Mouse (Mus musculus): Measurements from ENCODE around the gene Pabpn1. TPM values are rescaled to one million over a fixed set of nuclear protein-coding genes. Genes with fewer than 3 reads are reported as not detected.
"Not testable (repeated sequence)": the region's sequence is repeated elsewhere in the genome, so short reads cannot be mapped to it uniquely, and the experiment has no call there.

Gene Pabpn1
- polyA plus RNA-seq, 1 experiment from 2014 or later, result 163 TPM

GRCm38 (mm10) chr14:54947008-54947407 is 54.7 kb downstream of the Pabpn1 start:
- WGBS, result 86% methylated on average over 6 of the region's 11 CpGs
- not testable (repeated sequence) for H3K27ac ChIP-seq (ENCODE audit: low read length); H3K27me3 ChIP-seq (ENCODE audit: control insufficient read depth, insufficient read depth, low read depth, low read length); H3K9ac ChIP-seq (ENCODE audit: low read depth, low read length); H3K4me1 ChIP-seq (ENCODE audit: control insufficient read depth, insufficient read depth, low read length); H3K4me2 ChIP-seq (ENCODE audit: low read length); H3K9me3 ChIP-seq (replicated peaks; ENCODE audit: control insufficient read depth, low read length, poor library complexity, severe bottlenecking); ATAC-seq; H3K4me3 ChIP-seq (ENCODE audit: low read depth, low read length); H3K36me3 ChIP-seq (ENCODE audit: control insufficient read depth, insufficient read depth, low read length)

Other genes with a start within 250 kb of the Pabpn1 start
- gene 1700123O20Rik, start 206.3 kb upstream of the Pabpn1 start, polyA plus RNA-seq (2015; fragmentation: Nextera tagmentation; extraction: Ambion mirVana), result 58.9 and 63.9 TPM in 2 replicates
- gene Acin1, start 205.6 kb upstream of the Pabpn1 start, polyA plus RNA-seq (2015; fragmentation: Nextera tagmentation; extraction: Ambion mirVana), result 108 and 123 TPM in 2 replicates
- gene Gm29776, start 193.7 kb upstream of the Pabpn1 start, polyA plus RNA-seq (2015; fragmentation: Nextera tagmentation; extraction: Ambion mirVana), result 0.15 and 0.29 TPM in 2 replicates
- not detected in 2 replicates for gene Cebpe, start 180.3 kb upstream of the Pabpn1 start, polyA plus RNA-seq (2015; fragmentation: Nextera tagmentation; extraction: Ambion mirVana)
- 8.8 and 12.0 TPM in 2 replicates for gene Slc7a8, start 110.6 kb upstream of the Pabpn1 start, polyA plus RNA-seq (2015; fragmentation: Nextera tagmentation; extraction: Ambion mirVana)
- gene Rnf212b, start 78.4 kb upstream of the Pabpn1 start, polyA plus RNA-seq (2015; fragmentation: Nextera tagmentation; extraction: Ambion mirVana), result not detected in 2 replicates
- gene Homez, start 21.5 kb upstream of the Pabpn1 start, polyA plus RNA-seq (2015; fragmentation: Nextera tagmentation; extraction: Ambion mirVana), result 13.2 and 14.5 TPM in 2 replicates
- 2.3 and 3.4 TPM in 2 replicates for gene Ppp1r3e, start 14.9 kb upstream of the Pabpn1 start, polyA plus RNA-seq (2015; fragmentation: Nextera tagmentation; extraction: Ambion mirVana)
- 3.9 and 4.1 TPM in 2 replicates for gene Bcl2l2, start 9.1 kb upstream of the Pabpn1 start, polyA plus RNA-seq (2015; fragmentation: Nextera tagmentation; extraction: Ambion mirVana)
- gene Gm20521, start 9.1 kb upstream of the Pabpn1 start, polyA plus RNA-seq (2015; fragmentation: Nextera tagmentation; extraction: Ambion mirVana), result not detected in 2 replicates
- 219 and 245 TPM in 2 replicates for gene Slc22a17, start 20.6 kb downstream of the Pabpn1 start, polyA plus RNA-seq (2015; fragmentation: Nextera tagmentation; extraction: Ambion mirVana)
- 11.7 and 12.9 TPM in 2 replicates for gene Efs, start 33.6 kb downstream of the Pabpn1 start, polyA plus RNA-seq (2015; fragmentation: Nextera tagmentation; extraction: Ambion mirVana)
- 0.46 and 0.51 TPM in 2 replicates for gene Il25, start 40.2 kb downstream of the Pabpn1 start, polyA plus RNA-seq (2015; fragmentation: Nextera tagmentation; extraction: Ambion mirVana)
- 9.5 and 14.8 TPM in 2 replicates for gene Cmtm5, start 43.8 kb downstream of the Pabpn1 start, polyA plus RNA-seq (2015; fragmentation: Nextera tagmentation; extraction: Ambion mirVana)
- 1.3 and 2.9 TPM in 2 replicates for gene Myh6, start 74.4 kb downstream of the Pabpn1 start, polyA plus RNA-seq (2015; fragmentation: Nextera tagmentation; extraction: Ambion mirVana)
- gene Gm17428, start 84.4 kb downstream of the Pabpn1 start, polyA plus RNA-seq (2015; fragmentation: Nextera tagmentation; extraction: Ambion mirVana), result not detected in 2 replicates
- gene Myh7, start 102.1 kb downstream of the Pabpn1 start, polyA plus RNA-seq (2015; fragmentation: Nextera tagmentation; extraction: Ambion mirVana), result 7.7 and 8.9 TPM in 2 replicates
- 44.8 and 48.7 TPM in 2 replicates for gene Ngdn, start 123.0 kb downstream of the Pabpn1 start, polyA plus RNA-seq (2015; fragmentation: Nextera tagmentation; extraction: Ambion mirVana)
- 25.9 and 34.6 TPM in 2 replicates for gene Zfhx2, start 199.8 kb downstream of the Pabpn1 start, polyA plus RNA-seq (2015; fragmentation: Nextera tagmentation; extraction: Ambion mirVana)
- gene Thtpa, start 202.3 kb downstream of the Pabpn1 start, polyA plus RNA-seq (2015; fragmentation: Nextera tagmentation; extraction: Ambion mirVana), result 37.0 and 38.6 TPM in 2 replicates
- 9.0 and 9.2 TPM in 2 replicates for gene Ap1g2, start 214.1 kb downstream of the Pabpn1 start, polyA plus RNA-seq (2015; fragmentation: Nextera tagmentation; extraction: Ambion mirVana)
- 37.3 and 40.3 TPM in 2 replicates for gene Jph4, start 224.4 kb downstream of the Pabpn1 start, polyA plus RNA-seq (2015; fragmentation: Nextera tagmentation; extraction: Ambion mirVana)

Data from midbrain, embryonic 16.5 days (tissue).